Mouse (Mus musculus) erythroblast, embryonic 14.5 days (primary cell): ENCODE data around the gene Por.

ENCODE experiments used
- GATA1 ChIP-seq: IDR thresholded peaks from 2 replicates; pipeline ENCODE4 v1.6.1; 2012; ENCODE audit warnings: low read length, inconsistent platforms, mixed read lengths
- TAL1 ChIP-seq: IDR thresholded peaks from 3 replicates; pipeline ENCODE4 v1.6.1; 2012; ENCODE audit warnings: low read length, inconsistent platforms, mixed read lengths

DNA sequence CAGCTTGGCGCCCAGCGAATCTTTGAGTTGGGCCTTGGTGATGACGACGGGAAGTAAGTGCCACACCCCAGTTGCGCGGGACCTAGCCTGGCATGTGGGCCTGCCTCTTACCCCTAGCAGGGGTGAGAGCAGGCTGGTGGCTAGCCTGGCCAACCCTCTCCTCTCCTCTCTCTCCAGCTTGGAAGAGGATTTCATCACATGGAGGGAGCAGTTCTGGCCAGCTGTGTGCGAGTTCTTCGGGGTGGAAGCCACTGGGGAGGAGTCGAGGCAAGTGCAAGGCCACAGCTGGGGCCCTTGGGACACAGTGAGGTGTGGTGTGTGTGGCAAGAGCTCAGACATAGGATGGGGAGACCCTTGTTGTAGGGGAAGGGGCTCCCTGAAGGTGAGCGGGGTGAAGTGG lies 61.1 kb downstream of the Por start:
- TF ChIP-seq TAL1: no peak
- no peak for TF ChIP-seq GATA1
